Mouse (Mus musculus) testis, postnatal 10 days (tissue): Measurements from ENCODE around the gene Mical3.

ENCODE experiments used
- DNase-seq: peaks from one replicate; pipeline ENCODE4 v3.0.0; 2021; ENCODE audit warnings: low spot score

Gene Mical3

GRCm38 (mm10) chr6:121004959-121005358, 125.8 kb downstream of the Mical3 start:
- no peak for DNase-seq

GRCm38 (mm10) chr6:121002952-121003351, 127.8 kb downstream of the Mical3 start:
- DNase-seq, result no peak

- DNase-seq, result no peak
Measured at GRCm38 (mm10) chr6:120999860-121000526, 130.8 kb downstream of the Mical3 start.

GRCm38 (mm10) chr6:120999087-120999486, 131.7 kb downstream of the Mical3 start:
- DNase-seq, result no peak

GRCm38 (mm10) chr6:120996607-120997006, 134.2 kb downstream of the Mical3 start:
- no peak for DNase-seq

GRCm38 (mm10) chr6:120995541-120995940, 135.3 kb downstream of the Mical3 start:
- DNase-seq, result no peak

GRCm38 (mm10) chr6:120991857-120992256, 138.9 kb downstream of the Mical3 start:
- no peak for DNase-seq

GRCm38 (mm10) chr6:120987571-120988084, 143.2 kb downstream of the Mical3 start:
- DNase-seq, result no peak

- no peak for DNase-seq
Measured at GRCm38 (mm10) chr6:120987164-120987563, 143.6 kb downstream of the Mical3 start.

GRCm38 (mm10) chr6:120986172-120986571, 144.6 kb downstream of the Mical3 start:
- no peak for DNase-seq

GRCm38 (mm10) chr6:120982314-120982713, 148.5 kb downstream of the Mical3 start:
- DNase-seq, result no peak

- no peak for DNase-seq
Measured at GRCm38 (mm10) chr6:120981537-120981936, 149.3 kb downstream of the Mical3 start.

- peak; percentile 66 for DNase-seq
Measured at GRCm38 (mm10) chr6:120978019-120978621, 152.7 kb downstream of the Mical3 start.

GRCm38 (mm10) chr6:120976991-120977390, 153.8 kb downstream of the Mical3 start:
- no peak for DNase-seq

GRCm38 (mm10) chr6:120976097-120976496, 154.7 kb downstream of the Mical3 start:
- no peak for DNase-seq

GRCm38 (mm10) chr6:120971797-120972590, 158.8 kb downstream of the Mical3 start:
- DNase-seq, result peak; percentile 87

GRCm38 (mm10) chr6:120970939-120971796, 159.6 kb downstream of the Mical3 start:
- DNase-seq, result no peak

GRCm38 (mm10) chr6:120965814-120966213, 165.0 kb downstream of the Mical3 start:
- DNase-seq, result no peak

- DNase-seq, result no peak
Measured at GRCm38 (mm10) chr6:120964179-120964578, 166.6 kb downstream of the Mical3 start.

GRCm38 (mm10) chr6:120960338-120961030, 170.3 kb downstream of the Mical3 start:
- no peak for DNase-seq

GRCm38 (mm10) chr6:120957331-120957730, 173.5 kb downstream of the Mical3 start:
- no peak for DNase-seq
